ENCODE assay signal across 14 mouse cellular contexts in genomic region chr1:127322169-127322805, GRCm38 (mm10).
DNase-seq lines count a peak whose midpoint lies in the region; ATAC-seq lines count a peak whose summit lies in the region.
"Had no signal": no experiment of that assay in that cellular context is flagged by ENCODE, and none has a peak within 500 bp of the region (broad histone marks: within the 10 kb centered on the region; RNA-seq: fewer than 3 reads in every experiment).

No protein-coding gene starts in this region.

- no peak overlapping the region for H3K4me2 ChIP-seq in hindbrain, embryonic 16.5 days (ENCODE audit: low read length)
- H3K4me2 ChIP-seq: embryonic facial prominence, embryonic 13.5 days; liver, embryonic 13.5 days had no signal

- peaks cover 5% of the 10 kb centered on the region for H3K4me1 ChIP-seq in hindbrain, embryonic 16.5 days (ENCODE audit: control insufficient read depth, insufficient read depth, low read depth, low read length)
- H3K4me1 ChIP-seq in hindbrain, embryonic 10.5 days (replicated peaks): peaks cover 13% of the 10 kb centered on the region

- no peak overlapping the region for H3K27ac ChIP-seq in hindbrain, embryonic 16.5 days (ENCODE audit: low read depth, low read length)
- H3K27ac ChIP-seq in hindbrain, embryonic 10.5 days: no peak overlapping the region
- H3K27ac ChIP-seq: embryonic facial prominence, embryonic 13.5 days; gastrocnemius, adult 2 months; liver, embryonic 13.5 days had no signal

- no peaks in the 10 kb centered on the region for H3K36me3 ChIP-seq in hindbrain, embryonic 16.5 days (ENCODE audit: control insufficient read depth, insufficient read depth, low read length)
- peaks cover 9% of the 10 kb centered on the region; the same call in 1 of the 2 replicates for H3K36me3 ChIP-seq in hindbrain, embryonic 10.5 days
- H3K36me3 ChIP-seq: liver, embryonic 13.5 days had no signal

- no peak overlapping the region for H3K9ac ChIP-seq in hindbrain, embryonic 16.5 days (ENCODE audit: low read depth, low read length)
- H3K9ac ChIP-seq: embryonic facial prominence, embryonic 13.5 days; liver, embryonic 13.5 days had no signal

- no peaks in the 10 kb centered on the region for H3K27me3 ChIP-seq in hindbrain, embryonic 16.5 days (replicated peaks; ENCODE audit: control insufficient read depth, insufficient read depth, low read length)
- H3K27me3 ChIP-seq in hindbrain, embryonic 10.5 days (ENCODE audit: insufficient read depth, poor library complexity, severe bottlenecking): no peaks in the 10 kb centered on the region
- H3K27me3 ChIP-seq: embryonic facial prominence, embryonic 13.5 days; liver, embryonic 13.5 days had no signal

- H3K4me3 ChIP-seq in hindbrain, embryonic 16.5 days (ENCODE audit: low read length): no peak overlapping the region
- H3K4me3 ChIP-seq in hindbrain, embryonic 10.5 days: no peak overlapping the region
- H3K4me3 ChIP-seq: embryonic facial prominence, embryonic 13.5 days; gastrocnemius, adult 2 months; liver, embryonic 13.5 days had no signal

- peak; percentile 46; the same call in 1 of the 2 replicates for ATAC-seq in hindbrain, embryonic 16.5 days
- ATAC-seq in inflammation-experienced regulatory T-cells, adult 6 months: peak; percentile 78

- WGBS in hindbrain, embryonic 16.5 days: 48% methylated on average over 5 of the region's 5 CpGs
- WGBS in hindbrain, embryonic 10.5 days: 80% methylated on average over 5 of the region's 5 CpGs

- no peak for DNase-seq in hindbrain, embryonic 10.5 days (ENCODE audit: low spot score)
- DNase-seq in 416B (ENCODE audit: low read depth): peak; percentile 57
- DNase-seq in CD8-positive naive resting alpha-beta T cell, adult 2 months (ENCODE audit: low read depth in 2 of 2, low spot score in 2 of 2): peak; percentile 33 to 34
- DNase-seq in right cerebral cortex, adult 18-20 months: no peak
- no peak for DNase-seq in lung, postnatal 14 days
- DNase-seq: adrenal gland, postnatal 14 days; cerebellum, adult 8-10 months; gastrocnemius, adult 2 months; heart, postnatal 10 days; liver, embryonic 13.5 days; lung, postnatal 4 days had no signal

- H3K9me3 ChIP-seq in hindbrain, embryonic 16.5 days (ENCODE audit: control insufficient read depth, low read length): no peaks in the 10 kb centered on the region
- H3K9me3 ChIP-seq in hindbrain, embryonic 10.5 days: no peaks in the 10 kb centered on the region
- H3K9me3 ChIP-seq: embryonic facial prominence, embryonic 13.5 days; liver, embryonic 13.5 days had no signal

Comparison
In these comparisons a context has a peak if more than half of its experiments do, and no peak if none do; other contexts are left out.
1. DNase-seq: peak in 416B (single experiment) and CD8-positive naive resting alpha-beta T cell, adult 2 months (2 of 2); none in hindbrain, embryonic 10.5 days (single experiment), right cerebral cortex, adult 18-20 months (single experiment) and lung, postnatal 14 days (single experiment).